Comparison of ENCODE assay signal across 20 mouse cellular contexts in the genomic region with DNA sequence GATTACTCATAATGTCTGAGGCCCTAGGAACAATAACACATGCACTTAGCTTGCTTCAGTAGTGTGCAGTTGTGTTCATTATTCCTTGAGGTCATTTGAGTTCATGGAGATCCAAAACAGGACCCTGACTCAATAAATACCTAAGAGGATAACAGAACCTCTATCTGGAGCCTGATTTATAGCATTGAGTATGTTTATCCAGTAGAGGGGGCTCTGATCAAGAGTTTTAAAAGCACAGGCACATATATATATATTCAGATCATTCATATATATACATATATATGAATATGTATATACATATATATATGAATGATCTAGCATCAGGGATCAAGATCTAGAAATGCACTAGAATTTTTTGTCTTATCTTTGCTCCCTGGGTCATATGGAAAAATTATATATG. TPM values are rescaled to one million over a fixed set of nuclear protein-coding genes. Genes with fewer than 3 reads are reported as not detected.
DNase-seq lines count a peak whose midpoint lies in the region; ATAC-seq and TF ChIP-seq lines count a peak whose summit lies in the region.
"Had no signal": no experiment of that assay in that cellular context is flagged by ENCODE, and none has a peak within 500 bp of the region (broad histone marks: within the 10 kb centered on the region; RNA-seq: fewer than 3 reads in every experiment).

No protein-coding gene starts in this region.

- no peaks in the 10 kb centered on the region; the same call in 1 of the 2 replicates for H3K36me3 ChIP-seq in intestine, postnatal 0 days (ENCODE audit: control insufficient read depth, insufficient read depth)
- no peaks in the 10 kb centered on the region for H3K36me3 ChIP-seq in intestine, embryonic 16.5 days (ENCODE audit: control insufficient read depth, insufficient read depth, low read length)
- 0 out of 2 replicates have a peak, but pooled peaks cover 3% of the 10 kb centered on the region for H3K36me3 ChIP-seq in midbrain, postnatal 0 days (ENCODE audit: insufficient read depth, low read length)
- H3K36me3 ChIP-seq in midbrain, embryonic 13.5 days: 0 out of 2 replicates have a peak, but pooled peaks cover 6% of the 10 kb centered on the region
- no peaks in the 10 kb centered on the region for H3K36me3 ChIP-seq in stomach, postnatal 0 days (ENCODE audit: control insufficient read depth, insufficient read depth, low read length)
- H3K36me3 ChIP-seq: forebrain, embryonic 15.5 days; lung, embryonic 15.5 days had no signal

- no peaks in the 10 kb centered on the region for H3K9me3 ChIP-seq in intestine, postnatal 0 days (ENCODE audit: control insufficient read depth)
- no peaks in the 10 kb centered on the region for H3K9me3 ChIP-seq in intestine, embryonic 16.5 days (ENCODE audit: control insufficient read depth, low read length)
- H3K9me3 ChIP-seq in midbrain, postnatal 0 days (ENCODE audit: low read length): no peaks in the 10 kb centered on the region
- no peaks in the 10 kb centered on the region for H3K9me3 ChIP-seq in midbrain, embryonic 13.5 days
- H3K9me3 ChIP-seq in stomach, postnatal 0 days (ENCODE audit: control insufficient read depth, low read length): no peaks in the 10 kb centered on the region
- H3K9me3 ChIP-seq: forebrain, embryonic 15.5 days; heart, embryonic 12.5 days; hindbrain, embryonic 13.5 days; lung, embryonic 15.5 days had no signal

- DNase-seq in midbrain, postnatal 0 days (ENCODE audit: low spot score): no peak
- DNase-seq in NIH3T3 (ENCODE audit: low read depth): peak; percentile 37
- DNase-seq in stomach, postnatal 0 days (ENCODE audit: low spot score): no peak
- no peak for DNase-seq in left cerebral cortex, postnatal 14 days (ENCODE audit: low spot score in 2 of 2)
- DNase-seq in cerebellum, adult 11-12 months: no peak
- DNase-seq: adrenal gland, adult 2 months; cerebellum, adult 9-10 months; kidney, adult 11 months; kidney, postnatal 10 days; right cerebral cortex, adult 18-20 months; thymus, adult 18-20 months had no signal

- no peak for TF ChIP-seq EP300 in stomach, postnatal 0 days (optimal IDR thresholded peaks at IDR 0.05)

- H3K4me2 ChIP-seq in intestine, postnatal 0 days (replicated peaks; ENCODE audit: low read depth): no peak overlapping the region
- H3K4me2 ChIP-seq in intestine, embryonic 16.5 days (ENCODE audit: low read depth, low read length): no peak overlapping the region
- H3K4me2 ChIP-seq in midbrain, postnatal 0 days (ENCODE audit: low read depth, low read length, poor library complexity, severe bottlenecking): no peak overlapping the region
- H3K4me2 ChIP-seq in midbrain, embryonic 13.5 days (replicated peaks): no peak overlapping the region
- H3K4me2 ChIP-seq in stomach, postnatal 0 days (replicated peaks; ENCODE audit: low read depth): no peak overlapping the region
- H3K4me2 ChIP-seq: forebrain, embryonic 15.5 days; heart, embryonic 12.5 days; hindbrain, embryonic 13.5 days; liver, embryonic 11.5 days; lung, embryonic 15.5 days had no signal

- no peaks in the 10 kb centered on the region for H3K27me3 ChIP-seq in intestine, postnatal 0 days (replicated peaks; ENCODE audit: control insufficient read depth, insufficient read depth, low read length)
- no peaks in the 10 kb centered on the region for H3K27me3 ChIP-seq in intestine, embryonic 16.5 days (replicated peaks; ENCODE audit: control insufficient read depth, insufficient read depth, low read length)
- no peaks in the 10 kb centered on the region for H3K27me3 ChIP-seq in midbrain, postnatal 0 days (ENCODE audit: insufficient read depth, low read length)
- no peaks in the 10 kb centered on the region for H3K27me3 ChIP-seq in midbrain, embryonic 13.5 days
- H3K27me3 ChIP-seq in stomach, postnatal 0 days (ENCODE audit: control insufficient read depth, insufficient read depth, low read length): no peaks in the 10 kb centered on the region
- H3K27me3 ChIP-seq: forebrain, embryonic 15.5 days; heart, embryonic 12.5 days; hindbrain, embryonic 13.5 days; lung, embryonic 15.5 days; megakaryocyte, embryonic 14.5 days had no signal

- peak; percentile 37; the same call in 1 of the 2 replicates for TF ChIP-seq CTCF in intestine, postnatal 0 days (IDR thresholded peaks at IDR 0.05; ENCODE audit: low read depth)
- TF ChIP-seq CTCF in midbrain, postnatal 0 days (IDR thresholded peaks at IDR 0.05): peak; percentile 50
- peak; percentile 52 for TF ChIP-seq CTCF in stomach, postnatal 0 days (IDR thresholded peaks at IDR 0.05; ENCODE audit: low read depth)

- H3K4me3 ChIP-seq in intestine, postnatal 0 days (ENCODE audit: low read depth, low read length): no peak overlapping the region
- no peak overlapping the region for H3K4me3 ChIP-seq in intestine, embryonic 16.5 days (ENCODE audit: low read length)
- H3K4me3 ChIP-seq in midbrain, postnatal 0 days (ENCODE audit: low read depth, low read length): no peak overlapping the region
- no peak overlapping the region for H3K4me3 ChIP-seq in midbrain, embryonic 13.5 days (replicated peaks)
- no peak overlapping the region for H3K4me3 ChIP-seq in stomach, postnatal 0 days (ENCODE audit: low read depth, low read length)
- H3K4me3 ChIP-seq: forebrain, embryonic 15.5 days; heart, embryonic 12.5 days; hindbrain, embryonic 13.5 days; lung, embryonic 15.5 days; megakaryocyte, embryonic 14.5 days had no signal

- no peak for ATAC-seq in intestine, postnatal 0 days
- no peak for ATAC-seq in intestine, embryonic 16.5 days
- no peak for ATAC-seq in midbrain, postnatal 0 days (ENCODE audit: low FRiP score)
- no peak for ATAC-seq in midbrain, embryonic 13.5 days
- no peak for ATAC-seq in stomach, postnatal 0 days (ENCODE audit: low FRiP score, low TSS enrichment)
- ATAC-seq: forebrain, embryonic 15.5 days had no signal

- H3K4me1 ChIP-seq in intestine, postnatal 0 days (replicated peaks; ENCODE audit: control insufficient read depth, insufficient read depth, low read length): no peaks in the 10 kb centered on the region
- H3K4me1 ChIP-seq in intestine, embryonic 16.5 days (ENCODE audit: control insufficient read depth, insufficient read depth, low read length): no peaks in the 10 kb centered on the region
- no peaks in the 10 kb centered on the region for H3K4me1 ChIP-seq in midbrain, postnatal 0 days (ENCODE audit: insufficient read depth, low read length)
- no peaks in the 10 kb centered on the region for H3K4me1 ChIP-seq in midbrain, embryonic 13.5 days (replicated peaks)
- no peaks in the 10 kb centered on the region for H3K4me1 ChIP-seq in stomach, postnatal 0 days (replicated peaks; ENCODE audit: control insufficient read depth, insufficient read depth)
- H3K4me1 ChIP-seq: forebrain, embryonic 15.5 days; heart, embryonic 12.5 days; hindbrain, embryonic 13.5 days; lung, embryonic 15.5 days had no signal

- no peak overlapping the region for H3K27ac ChIP-seq in intestine, postnatal 0 days (ENCODE audit: low read depth, low read length)
- no peak overlapping the region for H3K27ac ChIP-seq in intestine, embryonic 16.5 days (ENCODE audit: low read length)
- no peak overlapping the region for H3K27ac ChIP-seq in midbrain, postnatal 0 days (ENCODE audit: low read depth, low read length)
- H3K27ac ChIP-seq in midbrain, embryonic 13.5 days: no peak overlapping the region
- H3K27ac ChIP-seq in stomach, postnatal 0 days (replicated peaks): no peak overlapping the region
- H3K27ac ChIP-seq: forebrain, embryonic 15.5 days; hindbrain, embryonic 13.5 days; lung, embryonic 15.5 days had no signal

- no peak overlapping the region for H3K9ac ChIP-seq in intestine, postnatal 0 days (ENCODE audit: low read depth, low read length)
- H3K9ac ChIP-seq in intestine, embryonic 16.5 days (ENCODE audit: low read depth, low read length): no peak overlapping the region
- no peak overlapping the region for H3K9ac ChIP-seq in midbrain, postnatal 0 days (replicated peaks; ENCODE audit: low read length, poor library complexity, severe bottlenecking)
- no peak overlapping the region for H3K9ac ChIP-seq in midbrain, embryonic 13.5 days (replicated peaks)
- no peak overlapping the region for H3K9ac ChIP-seq in stomach, postnatal 0 days (ENCODE audit: low read length)
- H3K9ac ChIP-seq: forebrain, embryonic 15.5 days; heart, embryonic 12.5 days; hindbrain, embryonic 13.5 days; lung, embryonic 15.5 days had no signal

- intact Hi-C loops in left cerebral cortex, postnatal 14 days (cut with DNase I): no loop called here

RNA-seq across cellular contexts. Expression of a gene that starts 10.7 kb away (rescaled TPM):
- 35.1 and 37.0 TPM in 2 replicates for polyA plus RNA-seq in intestine, postnatal 0 days (2015; fragmentation: Nextera tagmentation; extraction: Ambion mirVana)
- polyA plus RNA-seq in intestine, embryonic 16.5 days (2015; fragmentation: Nextera tagmentation; extraction: Ambion mirVana): 60.1 and 79.1 TPM in 2 replicates
- 268 and 400 TPM in 2 replicates for total RNA-seq in midbrain, postnatal 0 days (2014; rRNA removed)
- 74.3 and 87.9 TPM in 2 replicates for polyA plus RNA-seq in midbrain, postnatal 0 days (2015; fragmentation: Nextera tagmentation; extraction: Ambion mirVana)
- 154 and 171 TPM in 2 replicates for polyA plus RNA-seq in midbrain, embryonic 13.5 days (2015; fragmentation: Nextera tagmentation; extraction: Ambion mirVana)
- 33.6 and 39.3 TPM in 2 replicates for polyA plus RNA-seq in stomach, postnatal 0 days (2015; fragmentation: Nextera tagmentation; extraction: Ambion mirVana)
- total RNA-seq in left cerebral cortex, postnatal 14 days (2021): 100 to 1,000 TPM; 236 to 261 TPM

RNA-seq across cellular contexts. Expression of a gene that starts 16.0 kb away (rescaled TPM):
- polyA plus RNA-seq in intestine, postnatal 0 days (2015; fragmentation: Nextera tagmentation; extraction: Ambion mirVana): 145 and 157 TPM in 2 replicates
- polyA plus RNA-seq in intestine, embryonic 16.5 days (2015; fragmentation: Nextera tagmentation; extraction: Ambion mirVana): 138 and 151 TPM in 2 replicates
- 48.7 and 68.7 TPM in 2 replicates for total RNA-seq in midbrain, postnatal 0 days (2014; rRNA removed)
- 236 and 243 TPM in 2 replicates for polyA plus RNA-seq in midbrain, postnatal 0 days (2015; fragmentation: Nextera tagmentation; extraction: Ambion mirVana)
- polyA plus RNA-seq in midbrain, embryonic 13.5 days (2015; fragmentation: Nextera tagmentation; extraction: Ambion mirVana): 202 and 216 TPM in 2 replicates
- polyA plus RNA-seq in stomach, postnatal 0 days (2015; fragmentation: Nextera tagmentation; extraction: Ambion mirVana): 128 and 141 TPM in 2 replicates
- total RNA-seq in left cerebral cortex, postnatal 14 days (2021): 100 to 1,000 TPM; 140 to 152 TPM

RNA-seq across cellular contexts. Expression of a gene that starts 16.0 kb away (rescaled TPM):
- polyA plus RNA-seq in intestine, postnatal 0 days (2015; fragmentation: Nextera tagmentation; extraction: Ambion mirVana): 2.5 and 2.7 TPM in 2 replicates
- 3.9 and 4.6 TPM in 2 replicates for polyA plus RNA-seq in intestine, embryonic 16.5 days (2015; fragmentation: Nextera tagmentation; extraction: Ambion mirVana)
- total RNA-seq in midbrain, postnatal 0 days (2014; rRNA removed): 14.3 and 22.3 TPM in 2 replicates
- 6.7 and 6.8 TPM in 2 replicates for polyA plus RNA-seq in midbrain, postnatal 0 days (2015; fragmentation: Nextera tagmentation; extraction: Ambion mirVana)
- polyA plus RNA-seq in midbrain, embryonic 13.5 days (2015; fragmentation: Nextera tagmentation; extraction: Ambion mirVana): 10.9 and 11.4 TPM in 2 replicates
- 1.4 and 1.5 TPM in 2 replicates for polyA plus RNA-seq in stomach, postnatal 0 days (2015; fragmentation: Nextera tagmentation; extraction: Ambion mirVana)
- total RNA-seq in left cerebral cortex, postnatal 14 days (2021): 10 to 100 TPM; 15.5 to 16.3 TPM
